Mouse (Mus musculus) central nervous system, embryonic 18 days (tissue): Measurements from ENCODE around the gene Snx10. TPM values are rescaled to one million over a fixed set of nuclear protein-coding genes. Genes with fewer than 3 reads are reported as not detected.

Experiments used
- polyA plus RNA-seq: library from polyadenylated mRNA; depleted of rRNA; stranded (reverse); fragments of >200 nt; gene quantifications from 2 replicates; pipeline ENCODE4 v1.2.3, GENCODE M21; 2012; rRNA removed

Gene Snx10
- polyA plus RNA-seq: 34.8 and 34.9 TPM in 2 replicates

GRCm38 (mm10) chr6:51523807-51524320, at the start of gene Snx10:
Snx10 (plus strand) TSS chr6:51523901.

Other genes starting within 250 kb of the Snx10 start
- gene Nfe2l3, start 91.2 kb upstream of the Snx10 start, polyA plus RNA-seq: 14.9 and 16.5 TPM in 2 replicates
- gene Hnrnpa2b1, start 54.0 kb upstream of the Snx10 start, polyA plus RNA-seq: 1,232 and 1,287 TPM in 2 replicates
- gene Cbx3, start 53.5 kb upstream of the Snx10 start, polyA plus RNA-seq: 152 and 153 TPM in 2 replicates